Mouse (Mus musculus) monocyte, adult 2 months (primary cell): ENCODE measurements around the gene Slc40a1.

Experiments
- DNase-seq, 2 experiments: peaks; one replicate each; pipeline ENCODE4 v3.0.0; 2022; ENCODE audit warnings: low spot score in 2 of 2, low read depth in 1 of 2

Slc40a1 gene

GRCm38 (mm10) chr1:45886800-45887199 lies 39.5 kb downstream of the Slc40a1 start:
- DNase-seq, result no peak

DNA sequence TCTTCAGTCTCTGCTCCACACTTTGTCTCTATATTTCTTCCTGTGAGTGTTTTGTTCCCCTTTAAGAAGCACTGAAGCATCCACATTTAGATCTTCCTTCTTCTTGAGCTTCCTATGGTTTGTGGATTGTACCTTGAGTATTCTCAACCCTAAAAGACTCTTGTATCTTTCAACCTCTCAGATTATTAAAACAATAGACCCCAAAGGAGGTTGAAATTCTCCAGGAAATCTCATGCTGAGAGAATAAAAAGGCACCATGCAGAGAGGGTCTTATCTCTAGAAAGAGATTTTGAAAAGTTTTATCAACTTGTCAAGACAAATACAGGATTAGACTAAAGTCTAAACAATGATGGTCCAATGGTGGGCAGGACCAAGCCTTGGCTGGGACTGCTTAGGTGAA lies 42.9 kb downstream of the Slc40a1 start:
- no peak for DNase-seq

- DNase-seq, result no peak
Measured at GRCm38 (mm10) chr1:45882076-45882475, 44.2 kb downstream of the Slc40a1 start.

- DNase-seq, result no peak
Measured at GRCm38 (mm10) chr1:45881228-45881832, 45.0 kb downstream of the Slc40a1 start.

DNA sequence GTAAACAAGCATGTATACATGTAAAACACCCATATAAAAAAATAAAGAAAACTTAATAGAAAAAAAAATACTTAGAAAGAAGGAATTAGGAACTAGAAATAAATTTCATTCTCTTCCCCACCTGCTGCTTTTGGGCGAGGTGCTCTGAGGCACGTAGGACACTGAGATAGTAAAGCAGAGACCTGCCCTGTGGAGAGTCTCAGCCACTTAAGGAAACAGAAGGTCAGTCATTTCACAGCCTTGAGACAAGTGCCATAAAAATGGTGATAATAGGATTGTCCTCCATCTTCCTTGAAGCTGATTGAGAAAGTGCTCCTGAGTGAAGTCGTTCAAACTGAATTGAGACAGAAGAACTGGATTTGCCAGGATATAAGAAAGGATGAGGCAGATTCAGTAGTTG lies 48.9 kb downstream of the Slc40a1 start:
- DNase-seq, result no peak

DNA sequence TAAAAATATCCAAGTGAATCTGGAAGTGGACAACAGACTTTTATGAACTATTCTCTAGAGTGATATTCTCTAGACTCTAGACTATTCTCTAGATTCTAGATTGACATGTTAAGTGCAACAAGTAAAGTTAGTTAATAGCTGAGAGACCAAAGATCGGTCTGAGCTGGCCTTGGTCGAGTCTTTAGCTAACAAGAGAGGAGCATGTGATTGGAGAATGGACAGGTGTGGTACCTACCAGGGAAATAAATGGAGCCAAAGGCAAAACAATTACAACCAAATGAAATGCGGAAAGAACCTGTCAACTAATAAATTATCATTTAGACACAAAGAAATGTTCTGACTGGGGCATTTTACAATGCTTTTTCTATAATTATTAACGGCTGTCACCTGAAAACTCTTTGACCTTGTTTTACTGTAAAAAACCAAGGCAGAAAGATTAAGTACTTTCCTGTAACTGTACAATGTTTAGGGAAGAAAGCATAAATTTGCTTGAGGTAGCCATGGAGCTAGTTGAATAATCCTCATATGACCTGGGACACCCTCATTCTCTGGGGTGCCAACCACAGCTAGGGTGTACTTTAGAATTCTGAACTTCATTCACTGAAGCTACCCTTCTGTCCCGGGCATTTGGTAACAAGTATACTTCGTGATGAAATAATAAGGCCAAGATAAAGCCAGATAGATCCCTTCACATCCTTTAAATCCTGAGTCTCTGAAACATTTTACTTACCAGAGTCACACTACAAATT lies 49.7 kb downstream of the Slc40a1 start:
- no peak for DNase-seq

DNA sequence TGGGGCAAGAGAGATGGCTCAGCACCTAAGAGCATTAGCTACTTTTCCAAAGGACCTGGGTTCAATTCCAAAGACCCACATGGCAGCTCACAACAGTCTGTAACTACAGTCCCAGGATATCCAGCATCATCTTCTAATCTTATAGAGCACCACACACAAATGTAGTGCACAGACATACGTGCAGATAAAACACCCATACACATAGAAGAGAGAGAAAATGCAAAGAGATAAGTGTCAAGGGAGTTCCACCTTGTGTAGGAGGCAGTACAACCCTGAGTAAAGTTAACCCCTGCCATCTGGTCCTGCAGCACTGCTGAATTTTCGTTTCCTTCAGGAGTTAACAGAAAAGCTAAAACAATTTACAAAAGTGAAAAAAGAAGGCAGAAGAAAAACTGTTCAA lies 50.7 kb downstream of the Slc40a1 start:
- no peak for DNase-seq

DNA sequence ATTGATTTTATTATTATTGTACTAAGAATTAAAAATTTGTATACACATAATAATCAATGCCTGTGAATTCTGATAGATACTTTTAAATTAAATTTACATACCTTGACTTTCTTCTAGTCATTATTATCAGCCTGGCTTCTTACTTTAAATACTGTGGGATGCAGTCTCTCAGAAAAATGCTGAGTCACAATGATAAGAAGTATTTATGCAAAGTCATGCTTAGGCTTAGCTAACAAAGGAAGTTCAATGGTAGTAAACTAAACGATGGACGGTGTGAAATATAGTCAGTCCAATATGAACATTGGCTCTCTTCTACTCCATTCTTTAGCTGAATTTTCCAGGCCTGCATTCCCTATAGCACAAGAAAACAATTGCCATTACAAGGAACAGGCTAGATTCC lies 53.1 kb downstream of the Slc40a1 start:
- no peak for DNase-seq

DNA sequence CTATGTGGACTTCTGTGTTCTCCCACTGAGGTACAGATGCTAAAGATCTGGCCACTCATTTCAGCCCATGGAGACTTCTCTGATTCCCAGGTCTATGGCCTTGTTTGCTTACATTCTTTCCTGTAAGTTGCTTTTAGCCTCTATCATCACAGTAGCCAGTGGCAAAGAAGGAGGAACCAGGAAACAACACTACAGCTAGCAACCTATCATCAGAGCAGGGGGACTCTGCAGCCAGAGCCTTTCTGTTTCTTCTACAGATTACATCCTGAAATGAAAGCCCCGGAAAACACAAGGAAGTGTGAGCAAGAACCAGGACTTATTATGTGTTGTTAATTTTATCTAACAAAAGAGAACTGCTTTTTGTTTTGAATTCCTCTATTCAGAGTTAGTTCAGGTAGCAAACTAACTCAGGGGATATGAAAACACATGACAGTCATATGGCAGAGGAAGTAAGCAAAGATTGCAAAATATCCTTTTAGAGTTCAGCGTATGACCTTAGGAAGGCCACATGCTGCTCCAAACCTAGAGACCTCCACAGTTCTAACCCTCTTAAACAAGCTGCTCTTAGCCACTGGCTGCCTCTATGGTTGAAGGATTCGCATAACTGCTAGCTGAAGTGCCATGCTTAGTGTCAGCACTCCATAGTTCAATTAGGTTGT lies 57.7 kb downstream of the Slc40a1 start:
- no peak for DNase-seq

DNA sequence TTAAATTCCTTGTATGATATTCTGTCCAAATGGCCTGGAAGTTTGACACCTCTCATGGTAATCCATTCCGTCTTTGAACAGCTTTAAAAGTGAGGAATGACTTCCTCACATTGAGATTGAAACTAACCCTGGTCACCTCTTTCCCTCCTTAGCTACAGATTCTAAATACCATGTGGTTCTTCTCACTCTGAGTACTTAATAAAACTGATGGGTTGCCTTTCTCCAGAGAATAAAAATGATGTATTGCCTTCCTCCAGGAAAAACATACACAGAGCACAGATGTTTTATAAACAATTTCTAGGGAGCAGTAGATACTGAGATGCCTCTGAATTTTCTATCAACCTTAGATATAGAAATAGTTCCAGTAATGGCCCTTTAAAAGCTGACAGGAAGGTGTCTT lies 58.3 kb downstream of the Slc40a1 start:
- no peak for DNase-seq

GRCm38 (mm10) chr1:45866288-45867018 lies 59.9 kb downstream of the Slc40a1 start:
- DNase-seq, result no peak

- DNase-seq, result no peak
Measured at GRCm38 (mm10) chr1:45865727-45866126, 60.6 kb downstream of the Slc40a1 start.

DNA sequence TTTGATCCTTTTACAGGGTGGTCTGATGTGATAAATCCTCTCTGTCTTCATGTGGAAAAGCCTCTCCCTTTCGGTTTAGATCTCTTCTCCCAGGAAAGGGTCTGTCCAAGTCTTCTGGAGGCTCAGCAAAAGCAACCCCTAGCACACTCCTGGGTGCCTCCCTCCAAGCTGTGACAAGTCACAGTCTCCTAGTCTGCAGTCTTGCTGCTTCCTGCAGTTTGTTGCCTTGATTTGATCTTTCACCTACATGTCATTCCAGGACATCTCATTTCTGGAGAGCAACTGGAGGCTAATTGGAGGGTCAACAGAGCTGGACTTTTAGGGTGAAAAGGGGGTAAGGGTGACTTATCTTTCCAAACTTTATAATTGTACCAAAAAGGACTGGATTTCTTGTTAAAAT lies 61.0 kb downstream of the Slc40a1 start:
- DNase-seq, result no peak

DNA sequence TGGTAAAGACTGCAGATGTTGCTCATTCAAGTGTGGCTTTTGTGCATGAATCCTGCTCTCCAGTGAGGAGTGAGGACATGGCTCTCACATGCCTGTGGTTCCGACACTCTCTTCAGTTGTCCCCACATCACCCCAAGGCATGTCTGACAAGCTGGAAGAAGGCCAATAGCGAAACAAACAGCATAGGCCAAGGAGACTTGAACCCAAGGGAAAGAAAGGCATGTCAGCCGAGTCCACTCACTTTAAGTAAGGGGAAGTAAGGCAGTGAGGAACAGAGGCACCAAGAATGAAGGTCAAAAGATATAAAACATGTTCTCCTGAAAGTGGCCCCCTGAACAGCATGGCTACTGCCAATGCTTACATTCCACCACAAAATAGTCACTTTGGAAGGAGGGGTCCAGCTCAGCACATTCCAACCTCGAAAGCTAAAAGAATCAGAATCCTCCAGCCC lies 61.7 kb downstream of the Slc40a1 start:
- DNase-seq, result no peak

GRCm38 (mm10) chr1:45863641-45864040 lies 62.7 kb downstream of the Slc40a1 start:
- DNase-seq, result no peak

DNA sequence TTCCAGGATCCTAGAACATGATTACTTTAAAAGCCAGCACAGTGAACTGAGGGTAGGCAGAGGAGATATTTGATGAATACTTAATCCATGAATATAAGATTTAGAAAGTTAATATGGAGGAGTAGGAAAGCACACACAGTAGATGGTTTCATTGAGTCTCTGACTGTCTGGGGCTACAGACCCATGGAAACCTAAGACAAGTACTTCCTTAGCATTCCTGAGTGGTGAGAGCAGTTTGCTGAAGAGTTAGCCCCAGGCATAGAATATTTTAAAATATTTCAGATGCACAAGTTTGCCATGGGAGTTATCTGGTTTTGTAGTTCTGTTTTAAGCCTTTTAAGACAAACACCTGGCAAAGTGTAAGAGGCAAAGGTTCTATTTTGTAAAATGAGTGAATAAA lies 65.2 kb downstream of the Slc40a1 start:
- DNase-seq, result no peak

DNA sequence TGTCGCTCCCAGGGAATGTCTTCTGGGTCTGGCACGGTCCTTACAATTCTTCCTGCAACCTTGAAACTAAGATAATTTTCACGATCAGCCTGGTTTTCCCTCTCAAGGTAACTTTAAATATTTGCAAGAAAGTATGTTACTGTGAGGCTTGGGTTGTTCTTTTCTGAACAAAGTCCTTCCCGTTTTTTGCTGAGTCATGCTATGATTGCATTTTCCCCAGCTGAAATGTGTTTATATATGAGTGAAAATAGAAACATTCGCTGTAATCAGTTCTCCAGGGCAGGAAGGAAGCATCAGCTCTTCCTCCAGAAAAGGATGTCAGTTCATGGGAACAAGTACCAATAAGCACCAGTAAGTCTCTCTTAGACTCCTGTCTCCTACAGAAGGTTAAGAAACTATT lies 66.0 kb downstream of the Slc40a1 start:
- no peak for DNase-seq
